Mouse (Mus musculus): ENCODE results near the gene Wfdc15b.
"Not testable (repeated sequence)": the region's sequence is repeated elsewhere in the genome, so short reads cannot be mapped to it uniquely, and the experiment has no call there.

The Wfdc15b gene

DNA sequence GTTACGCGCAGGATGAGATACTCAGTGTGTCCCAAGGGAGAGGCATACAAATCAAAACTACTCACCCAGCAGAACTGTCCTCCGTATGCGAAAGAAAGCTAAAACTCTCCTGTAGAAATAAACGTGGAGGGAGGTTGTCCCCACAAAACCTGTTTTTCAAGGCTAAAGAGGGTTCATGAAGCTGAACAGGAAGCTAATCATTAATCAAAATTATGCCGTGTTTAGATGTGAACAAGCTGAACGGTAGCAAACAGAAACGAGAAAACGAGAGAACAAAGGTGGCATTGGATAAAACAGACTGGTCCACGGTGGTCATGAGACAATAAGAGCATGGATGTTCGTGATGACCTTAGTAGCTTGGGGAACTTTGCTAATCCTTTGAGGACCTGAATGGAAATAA, at the start of gene Wfdc15b:
Gene Wfdc15b (minus strand): TSS at position 139 of the 400 bp plus-strand sequence.
- no peak for DNase-seq (ENCODE audit: low read depth, low spot score)

- DNase-seq (ENCODE audit: low read depth, low spot score): not testable (repeated sequence)
Measured at GRCm38 (mm10) chr2:164256540-164256939, 35.1 kb upstream of the Wfdc15b start, which contains the start of gene Svs3b. TSS of gene Svs3b (minus strand) at chr2:164256640.

DNA sequence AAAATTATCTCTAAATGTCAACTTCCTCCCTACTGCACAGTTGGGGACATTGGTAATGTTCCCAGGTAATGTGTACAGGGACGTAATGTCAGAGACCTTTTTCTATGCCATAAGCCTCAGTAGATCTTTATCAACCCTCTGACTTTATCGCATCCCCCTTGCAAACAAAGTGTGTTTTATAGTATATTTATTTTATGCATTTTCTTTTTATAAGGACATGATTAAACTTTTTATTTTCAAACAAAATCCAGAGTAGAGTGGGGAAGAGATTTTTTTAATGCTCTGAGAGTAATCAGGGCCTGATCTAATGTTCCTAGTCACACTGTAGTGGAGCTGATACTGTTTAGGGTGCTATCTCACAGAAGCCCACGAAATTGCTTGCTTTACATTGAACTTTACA, 16.9 kb upstream of the Wfdc15b start, which contains the start of gene Svs2:
Gene Svs2 (minus strand): TSS at position 101 of the 400 bp plus-strand sequence.
- no peak for DNase-seq (ENCODE audit: low read depth, low spot score)

DNA sequence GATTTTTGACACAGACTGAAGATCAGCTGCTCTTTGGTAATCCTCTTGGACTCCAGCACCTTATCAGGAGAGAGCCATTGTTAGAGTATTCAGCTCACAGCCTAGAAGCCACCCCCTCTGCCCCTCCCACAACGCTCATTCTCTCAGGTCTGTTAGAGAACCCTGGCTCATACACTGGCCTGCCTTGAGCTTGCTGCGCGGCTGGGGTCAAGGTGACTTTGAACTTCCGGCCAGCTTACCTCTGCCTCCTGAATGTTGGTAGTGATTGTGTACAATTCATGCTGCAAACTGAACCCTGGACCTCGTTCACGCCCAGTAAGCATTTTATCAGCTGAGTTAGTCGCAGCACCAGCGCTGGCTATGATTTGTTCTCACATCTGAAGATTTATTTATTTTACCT, 11.2 kb upstream of the Wfdc15b start:
- DNase-seq (ENCODE audit: low read depth, low spot score): no peak

GRCm38 (mm10) chr2:164228361-164229070, 7.1 kb upstream of the Wfdc15b start:
- no peak for DNase-seq (ENCODE audit: low read depth, low spot score)

DNA sequence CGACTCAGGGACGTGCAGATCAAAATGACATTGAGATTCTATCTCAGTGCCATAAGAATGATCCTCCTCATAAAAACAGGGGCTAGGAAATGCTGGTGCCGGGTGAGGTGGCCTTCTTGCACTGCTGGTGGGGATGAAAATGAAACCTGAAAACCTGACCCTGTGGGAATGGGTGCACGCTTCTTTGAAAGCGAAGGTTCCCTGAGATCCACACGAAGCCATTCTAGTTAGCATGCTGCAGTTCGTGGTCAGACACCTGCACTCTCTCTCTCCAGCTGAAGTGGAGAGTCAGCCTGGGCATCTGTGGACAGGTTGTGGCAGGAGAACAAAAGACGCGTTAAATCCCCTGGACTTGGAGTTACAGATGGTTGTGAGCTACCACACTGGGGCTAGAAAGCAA, 2.2 kb downstream of the Wfdc15b start:
- DNase-seq (ENCODE audit: low read depth, low spot score): no peak

DNA sequence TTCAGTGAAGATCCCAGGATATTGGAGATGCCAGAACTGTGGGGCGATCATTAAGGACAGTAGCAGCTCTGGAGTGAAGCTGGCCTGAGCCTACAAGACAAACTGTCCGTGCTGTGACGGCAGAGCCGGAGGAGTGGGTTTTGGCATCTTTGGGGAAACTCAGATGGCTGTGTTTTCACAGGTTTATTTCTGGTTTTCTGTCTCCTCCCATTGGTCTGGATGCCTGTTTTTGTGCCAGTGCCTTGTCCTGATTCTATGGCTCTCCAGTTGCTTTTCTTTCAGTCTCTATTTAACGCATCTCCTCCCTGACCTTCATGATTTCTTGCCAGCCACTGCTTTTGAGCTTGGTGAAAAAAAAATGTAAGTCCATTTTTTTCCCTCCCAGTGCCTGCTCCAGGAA, 8.7 kb downstream of the Wfdc15b start:
- no peak for DNase-seq (ENCODE audit: low read depth, low spot score)

DNA sequence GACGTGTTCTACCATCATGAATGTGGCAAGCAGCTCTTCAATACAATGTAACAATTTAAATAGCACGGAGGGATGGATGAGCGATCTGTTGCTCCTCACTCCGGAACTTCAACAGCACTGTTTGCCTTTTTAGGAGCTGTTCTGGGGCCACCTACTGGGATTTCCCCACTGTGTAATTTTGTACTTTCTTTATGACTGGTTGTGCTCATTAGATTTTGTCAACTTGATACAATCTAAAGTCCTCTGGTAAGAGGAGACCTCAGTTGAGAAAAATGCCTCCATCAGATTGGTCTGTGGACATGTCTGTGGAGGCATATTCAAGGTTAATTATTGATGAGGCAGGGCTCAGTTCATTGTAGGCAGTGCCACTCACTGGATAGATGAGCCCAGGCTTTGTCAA, 10.6 kb downstream of the Wfdc15b start:
- no peak for DNase-seq (ENCODE audit: low read depth, low spot score)

GRCm38 (mm10) chr2:164206676-164207075, 14.8 kb downstream of the Wfdc15b start:
- peak; percentile 27 for DNase-seq (ENCODE audit: low read depth, low spot score)

DNA sequence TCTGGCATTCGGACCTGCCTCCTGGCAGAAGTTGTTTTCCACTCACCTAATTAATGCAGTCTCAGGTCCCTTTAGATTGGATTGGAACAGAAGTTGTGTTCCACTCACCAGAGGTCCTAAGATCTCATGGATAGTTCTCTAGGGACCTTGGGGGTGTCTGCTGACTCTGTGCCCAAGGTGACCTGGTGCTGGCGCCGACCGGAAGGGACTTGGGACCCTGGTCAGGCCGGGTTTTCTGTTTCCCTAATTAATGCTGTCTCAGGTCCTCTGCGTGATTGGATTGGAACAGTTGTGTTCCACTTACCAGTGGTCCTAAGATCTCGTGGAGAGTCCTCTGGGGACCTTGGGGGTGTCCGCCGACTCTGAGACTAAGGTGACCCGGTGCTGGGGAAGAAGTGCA, 15.4 kb downstream of the Wfdc15b start:
- not testable (repeated sequence) for DNase-seq (ENCODE audit: low read depth, low spot score)

DNA sequence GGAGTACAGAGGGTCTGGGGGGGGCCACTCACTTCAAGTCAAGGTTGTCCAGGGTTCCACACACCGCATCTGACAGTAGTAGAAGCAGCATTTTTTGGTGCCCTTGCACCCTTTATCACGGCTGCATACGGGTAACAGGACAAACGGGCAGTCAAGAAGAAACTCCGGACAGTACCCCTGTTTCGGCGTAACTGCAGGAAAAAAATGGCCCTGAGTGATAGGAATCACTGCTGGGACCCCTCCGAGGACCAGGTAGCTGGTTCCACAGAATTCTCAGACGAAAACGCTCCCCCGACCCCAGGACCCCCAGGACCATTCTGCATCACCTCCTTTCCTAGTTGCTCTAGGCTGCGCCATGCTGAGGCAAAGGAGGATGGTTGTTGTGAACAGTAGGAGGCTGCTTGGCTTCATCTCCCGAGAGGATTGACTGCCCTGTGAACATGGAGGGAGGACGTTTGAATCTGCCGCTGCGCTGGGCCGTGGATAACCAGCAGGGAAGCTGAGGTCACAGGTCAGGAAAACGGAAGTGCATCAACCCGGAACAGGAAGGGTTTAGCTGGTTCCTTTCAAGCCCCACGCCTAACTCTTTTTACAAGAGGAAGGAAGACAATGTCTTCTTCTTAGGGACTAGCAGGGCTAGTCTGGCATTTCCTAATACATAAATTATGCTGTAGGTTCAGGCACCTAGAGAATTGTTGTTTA, 21.7 kb downstream of the Wfdc15b start, which contains the start of gene Wfdc15a:
Gene Wfdc15a (minus strand): TSS at position 505 of the 702 bp plus-strand sequence.
- no peak for DNase-seq (ENCODE audit: low read depth, low spot score)

GRCm38 (mm10) chr2:164196700-164196990, 24.8 kb downstream of the Wfdc15b start:
- DNase-seq (ENCODE audit: low read depth, low spot score): no peak

DNA sequence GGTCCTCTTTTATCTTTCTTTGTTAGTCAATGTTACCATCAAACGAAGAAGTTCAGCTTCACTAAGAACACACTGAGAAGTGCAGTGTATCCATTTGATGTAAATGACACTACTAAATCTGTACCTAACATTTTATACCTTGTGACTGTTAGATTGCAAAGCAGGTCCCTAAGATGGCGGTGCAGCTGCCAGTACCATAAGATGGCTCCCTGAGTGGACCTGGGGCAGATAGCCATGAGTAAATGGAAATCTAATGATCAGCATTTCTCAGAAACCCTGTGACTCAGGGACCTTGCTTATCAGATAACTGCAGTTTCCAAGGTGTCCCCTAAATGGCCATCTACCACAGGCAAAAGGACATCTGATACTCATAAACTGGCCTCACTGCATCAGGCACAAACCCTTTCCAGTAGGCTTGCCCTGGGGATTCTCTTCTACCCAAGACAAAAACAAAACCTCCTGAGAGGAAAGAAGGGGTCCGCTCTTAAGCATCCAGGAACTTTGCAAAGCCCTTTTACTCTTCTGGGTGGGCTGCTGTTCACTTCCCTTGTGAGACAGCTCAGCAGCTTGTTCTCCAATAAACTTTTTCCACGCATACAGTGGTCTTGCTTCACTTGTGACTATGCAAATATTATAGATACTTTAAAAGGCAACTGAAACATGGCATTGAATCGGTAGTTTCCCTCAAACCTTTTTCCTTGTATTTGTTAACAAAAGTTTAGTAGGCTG, 25.3 kb downstream of the Wfdc15b start:
- DNase-seq (ENCODE audit: low read depth, low spot score): no peak

DNA sequence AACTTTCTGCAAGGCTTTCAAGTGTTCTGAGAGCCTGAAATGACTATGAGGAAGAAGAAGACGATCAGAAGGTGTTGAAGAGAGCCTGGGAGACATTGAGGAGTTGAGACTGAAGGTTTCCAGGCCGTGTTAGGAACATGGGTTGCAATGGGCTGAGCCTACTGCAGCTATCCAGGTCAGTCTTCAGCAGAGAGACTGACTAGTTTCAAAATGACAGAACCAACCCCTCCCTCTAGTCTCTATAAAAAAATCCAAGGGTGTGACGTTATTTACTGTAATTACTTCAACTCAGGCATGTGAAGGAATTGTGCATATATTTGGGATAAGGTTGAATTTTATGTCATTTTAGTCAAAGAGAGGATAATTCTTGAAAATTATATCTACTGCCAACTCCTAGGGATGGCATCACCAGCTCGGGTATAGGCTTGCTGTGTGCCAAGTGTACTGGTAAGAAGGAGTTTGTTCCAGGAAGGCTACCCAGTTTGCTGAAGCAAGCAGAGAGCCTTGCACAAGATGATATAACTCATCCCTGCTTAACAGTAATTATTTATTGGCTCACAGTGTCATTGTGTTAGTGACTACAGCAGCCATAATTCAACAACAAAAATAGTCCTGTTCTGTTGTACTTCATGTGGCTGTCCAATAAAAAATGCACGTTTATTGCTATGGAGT, 26.4 kb downstream of the Wfdc15b start:
- DNase-seq (ENCODE audit: low read depth, low spot score): no peak

GRCm38 (mm10) chr2:164192279-164192678, 29.2 kb downstream of the Wfdc15b start:
- DNase-seq (ENCODE audit: low read depth, low spot score): no peak

DNA sequence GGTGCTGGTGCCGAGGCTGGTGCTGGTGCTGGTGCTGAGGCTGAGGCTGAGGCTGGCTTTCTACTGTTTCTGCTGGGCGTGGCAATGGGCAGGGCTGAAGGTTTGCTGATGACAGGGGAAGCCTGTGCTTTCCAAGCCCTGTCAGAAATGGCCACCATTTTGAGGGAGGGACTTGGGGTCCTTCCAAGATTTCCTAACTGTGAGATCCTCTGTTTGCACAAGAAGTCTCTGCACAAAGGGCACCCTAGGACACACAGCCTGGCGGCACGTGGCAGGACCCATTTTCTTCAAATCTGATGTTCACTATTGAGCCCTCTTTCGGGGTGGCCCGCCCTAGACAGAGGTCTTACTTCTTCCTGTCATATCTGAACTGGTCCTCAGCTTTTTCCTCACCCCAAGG, 30.9 kb downstream of the Wfdc15b start, which contains the start of gene Wfdc12:
Gene Wfdc12 (minus strand): TSS at position 33 of the 400 bp plus-strand sequence.
- DNase-seq (ENCODE audit: low read depth, low spot score): peak; percentile 27

DNA sequence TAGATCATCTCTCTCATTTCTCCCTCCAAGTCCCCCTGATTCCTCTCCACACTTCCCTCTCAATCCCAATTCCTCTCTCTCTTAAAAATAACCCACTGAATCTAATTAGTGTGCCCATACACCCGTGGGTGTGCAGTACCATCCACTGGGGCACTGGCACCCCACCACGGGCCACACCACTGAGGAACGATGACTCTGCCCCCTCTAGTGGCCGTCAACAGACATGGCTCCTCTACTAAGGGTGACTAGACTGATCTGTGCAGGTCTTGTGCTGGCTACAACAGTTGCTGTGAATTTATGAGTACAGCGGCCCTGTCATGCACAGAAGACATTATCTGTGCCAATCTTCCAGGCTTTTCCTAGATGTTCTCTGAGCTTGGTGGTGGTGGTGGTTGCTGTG, 32.7 kb downstream of the Wfdc15b start:
- DNase-seq (ENCODE audit: low read depth, low spot score): peak; percentile 47

- no peak for DNase-seq (ENCODE audit: low read depth, low spot score)
Measured at GRCm38 (mm10) chr2:164184145-164184719, 37.2 kb downstream of the Wfdc15b start.

GRCm38 (mm10) chr2:164183340-164183739, 38.1 kb downstream of the Wfdc15b start:
- DNase-seq (ENCODE audit: low read depth, low spot score): no peak

DNA sequence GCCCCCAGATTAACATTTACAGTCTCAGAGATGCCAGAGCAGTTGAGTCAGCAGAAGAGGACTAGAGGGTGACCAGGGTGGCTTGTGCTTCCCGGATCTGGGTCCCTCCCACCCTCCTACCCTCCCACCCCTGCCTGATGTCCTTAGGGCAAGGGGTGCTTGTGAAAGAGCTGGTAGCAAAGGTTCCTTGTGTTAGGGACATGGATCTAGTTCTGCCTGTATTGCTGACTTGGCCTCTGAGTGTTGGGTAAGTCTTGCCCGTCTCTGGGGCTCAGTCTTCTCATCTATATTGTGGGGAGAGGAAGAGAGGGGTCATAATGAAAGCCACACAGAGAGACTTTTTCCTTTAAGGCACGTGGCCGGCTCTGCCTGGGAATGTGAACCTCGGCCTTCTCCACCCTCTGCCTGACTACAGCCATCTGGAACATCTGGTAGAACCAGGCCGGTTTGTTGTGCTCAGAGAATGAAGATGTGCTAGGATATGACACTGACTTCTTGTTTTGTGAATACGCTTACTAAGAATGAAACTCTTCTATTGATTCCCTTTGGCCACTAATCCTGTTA, 38.7 kb downstream of the Wfdc15b start, which contains the start of gene Wfdc5:
Gene Wfdc5 (minus strand): TSS at position 51 of the 564 bp plus-strand sequence.
- DNase-seq (ENCODE audit: low read depth, low spot score): no peak

GRCm38 (mm10) chr2:164180770-164181169, 40.7 kb downstream of the Wfdc15b start:
- DNase-seq (ENCODE audit: low read depth, low spot score): no peak

Data from 3T3-L1 (cell line).